Mouse (Mus musculus) small intestine, adult 2 months (tissue): ENCODE data around the gene Gm9918.

Source experiments
- CTCF ChIP-seq: fragments of 200-500 bp; IDR thresholded peaks from 2 replicates; pipeline ENCODE4 v1.5.1; 2012; ENCODE audit warnings: low read depth, mild to moderate bottlenecking, control low read depth, inconsistent platforms, low read length, moderate library complexity, mixed read lengths; ENCODE audit not compliant: insufficient replicate concordance, insufficient read length; ENCODE audit errors: extremely low read depth
- POLR2A ChIP-seq: fragments of 200-500 bp; IDR thresholded peaks from 2 replicates; pipeline ENCODE4 v1.6.1; 2012; ENCODE audit warnings: low read depth, mild to moderate bottlenecking, control low read depth, inconsistent platforms, low read length, moderate library complexity

- TF ChIP-seq CTCF: no peak
- TF ChIP-seq POLR2A: 0 out of 2 replicates have a peak, but pooled peaks have one; percentile 17
Measured at GRCm38 (mm10) chr15:102231748-102232147, 38.6 kb upstream of the Gm9918 start, which contains the start of gene Itgb7.
